Mouse (Mus musculus): Measurements from ENCODE around the gene Ficd.

DNA sequence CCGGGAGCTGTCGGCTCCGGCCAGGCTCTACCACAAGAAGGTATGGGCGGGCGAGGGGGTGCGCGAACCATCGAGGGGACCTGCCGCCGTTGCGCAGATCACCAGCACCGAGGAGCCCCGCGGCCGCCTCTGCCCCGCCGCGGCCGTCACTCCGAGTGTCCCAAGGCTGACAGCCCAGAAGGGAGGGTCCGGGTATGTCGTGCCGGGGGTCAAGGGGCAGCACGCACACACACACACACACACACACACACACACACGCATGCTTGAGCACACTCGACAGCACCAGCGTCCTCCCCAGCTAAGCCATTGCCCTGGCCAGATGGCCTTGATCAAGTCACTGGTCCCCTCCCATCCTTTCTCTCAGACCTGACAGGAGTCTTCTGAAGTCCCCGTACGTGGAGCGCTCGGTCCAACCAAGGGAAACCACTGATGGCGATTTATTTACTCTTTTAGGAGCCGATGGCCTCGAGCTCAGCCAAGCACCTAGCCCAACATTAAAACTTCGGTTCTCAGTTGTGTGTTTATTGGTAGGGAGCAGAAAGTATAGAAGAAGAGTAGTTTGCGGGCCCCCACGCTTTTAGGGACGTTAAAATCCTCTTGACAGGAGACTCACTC lies 37.4 kb downstream of the Ficd start:
- TF ChIP-seq GATA1 (IDR thresholded peaks at IDR 0.05; ENCODE audit: borderline replicate concordance, low read length), result no peak
- no peak for TF ChIP-seq FLI1 (IDR thresholded peaks at IDR 0.05; ENCODE audit: low read length)

Measured in megakaryocyte, embryonic 14.5 days (primary cell).